Mouse (Mus musculus): ENCODE measurements around the gene Grk6. TPM values are rescaled to one million over a fixed set of nuclear protein-coding genes. Genes with fewer than 3 reads are reported as not detected.

Grk6 gene
- polyA plus RNA-seq, 1 experiment from 2014 or later: 39.1 TPM

DNA sequence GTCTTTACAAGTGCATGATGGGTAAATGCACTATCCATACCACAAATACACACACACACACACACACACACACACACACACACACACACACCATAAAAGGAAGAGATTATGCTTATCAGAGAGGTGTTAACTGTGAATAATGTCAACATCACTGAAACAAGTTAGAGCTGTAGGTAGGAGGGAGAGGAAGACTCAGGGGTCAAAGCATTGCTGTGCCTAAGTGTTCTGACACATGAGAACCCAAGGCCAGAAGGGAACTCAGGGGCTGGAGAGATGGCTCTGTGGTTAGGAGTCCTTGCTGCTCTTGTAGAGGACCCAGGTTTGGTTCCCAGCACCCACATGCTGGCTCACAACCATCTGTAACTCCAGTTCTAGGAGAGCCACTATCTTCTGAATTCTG, 35.1 kb downstream of the Grk6 start:
- Histone ChIP-seq H3K4me2 (no peak overlapping the region), H3K4me1 (peaks cover 27% of the 10 kb centered on the region), H3K4me3 (replicated peaks) (no peak overlapping the region), H3K27ac (no peak overlapping the region), H3K27me3 (replicated peaks) (no peaks in the 10 kb centered on the region), H3K9me3 (no peaks in the 10 kb centered on the region), H3K9ac (no peak overlapping the region), H3K36me3 (peaks cover 47% of the 10 kb centered on the region)
- ATAC-seq (ENCODE audit: insufficient read depth, low FRiP score, low read depth): no peak

DNA sequence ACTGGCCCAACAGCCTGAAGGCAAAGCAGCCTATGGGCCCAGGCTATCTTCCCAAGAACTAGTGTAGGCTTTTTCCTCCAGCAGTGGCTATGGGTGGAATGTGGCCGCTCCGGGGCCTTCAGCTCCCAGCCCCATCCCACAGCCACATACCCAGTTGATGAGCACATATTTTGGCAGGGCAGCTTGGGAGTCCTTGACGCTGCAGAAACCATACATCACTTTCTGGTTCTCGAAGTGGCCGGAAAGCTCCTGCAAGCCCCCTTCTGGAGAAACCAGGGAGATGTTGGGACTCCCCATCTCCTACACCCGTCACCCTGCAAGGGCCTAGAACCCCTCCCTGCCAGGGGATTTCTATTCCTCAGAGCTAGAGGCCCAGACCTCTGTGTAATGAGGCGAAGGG, 37.7 kb downstream of the Grk6 start:
- 59% methylated on average over 7 of the region's 7 CpGs for WGBS
- no peak for ATAC-seq (ENCODE audit: insufficient read depth, low FRiP score, low read depth)
- no peak overlapping the region for H3K4me3 ChIP-seq (replicated peaks)
- peaks cover 24% of the 10 kb centered on the region for H3K36me3 ChIP-seq
- H3K9ac ChIP-seq: no peak overlapping the region
- H3K27me3 ChIP-seq (replicated peaks): no peaks in the 10 kb centered on the region
- no peaks in the 10 kb centered on the region for H3K9me3 ChIP-seq
- H3K4me1 ChIP-seq: peaks cover 51% of the 10 kb centered on the region
- peak overlapping the region; percentile 57; the same call in 1 of the 2 replicates for H3K27ac ChIP-seq
- no peak overlapping the region; the same call in 1 of the 2 replicates for H3K4me2 ChIP-seq

DNA sequence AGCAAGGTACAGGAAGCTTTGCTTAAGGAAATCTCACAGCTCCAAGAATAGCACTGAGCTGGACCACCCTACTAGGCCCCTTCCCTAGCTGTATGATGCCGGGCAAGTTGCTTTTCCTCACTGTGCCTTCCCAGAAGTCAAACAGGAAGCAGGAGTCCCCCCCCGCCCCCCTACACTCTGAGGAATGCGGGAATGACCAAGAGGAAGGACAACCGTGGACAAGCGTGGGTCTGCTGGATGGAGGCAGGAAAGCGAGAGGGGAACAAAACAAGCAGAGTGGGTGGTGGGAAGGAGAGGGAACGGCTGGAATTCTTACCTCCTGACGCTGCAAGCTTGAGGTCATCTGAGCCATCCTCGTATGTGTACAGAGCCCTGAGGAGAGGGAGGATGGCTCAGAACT, 38.2 kb downstream of the Grk6 start:
- peak overlapping the region; percentile 57; the same call in 1 of the 2 replicates for H3K27ac ChIP-seq
- no peak overlapping the region; the same call in 1 of the 2 replicates for H3K4me2 ChIP-seq
- 32% methylated on average over 9 of the region's 9 CpGs for WGBS
- no peaks in the 10 kb centered on the region for H3K9me3 ChIP-seq
- no peak for ATAC-seq (ENCODE audit: insufficient read depth, low FRiP score, low read depth)
- H3K36me3 ChIP-seq: peaks cover 21% of the 10 kb centered on the region
- no peak overlapping the region for H3K4me3 ChIP-seq (replicated peaks)
- no peak overlapping the region for H3K9ac ChIP-seq
- H3K4me1 ChIP-seq: peaks cover 51% of the 10 kb centered on the region
- H3K27me3 ChIP-seq (replicated peaks): no peaks in the 10 kb centered on the region

DNA sequence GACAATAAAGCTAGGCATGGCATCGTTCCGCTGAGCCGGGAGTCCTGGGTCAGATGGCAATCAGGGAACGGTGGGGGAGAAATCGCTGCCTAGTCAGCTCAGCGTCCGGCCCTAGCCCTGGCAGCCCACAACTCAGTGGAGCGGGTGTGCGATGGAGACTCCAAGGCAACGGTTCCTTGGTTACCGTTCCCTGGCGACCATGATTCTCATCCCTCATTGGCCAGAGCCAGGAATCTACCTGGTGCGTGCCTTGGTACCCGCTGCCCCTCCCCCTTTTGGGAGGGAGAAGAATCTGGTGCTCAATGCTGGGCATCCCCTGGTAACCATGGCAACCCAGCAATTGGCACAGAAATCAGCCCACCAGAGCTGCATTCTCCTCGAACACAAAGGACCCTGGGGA, 38.7 kb downstream of the Grk6 start:
- H3K27me3 ChIP-seq (replicated peaks): no peaks in the 10 kb centered on the region
- no peak for ATAC-seq (ENCODE audit: insufficient read depth, low FRiP score, low read depth)

DNA sequence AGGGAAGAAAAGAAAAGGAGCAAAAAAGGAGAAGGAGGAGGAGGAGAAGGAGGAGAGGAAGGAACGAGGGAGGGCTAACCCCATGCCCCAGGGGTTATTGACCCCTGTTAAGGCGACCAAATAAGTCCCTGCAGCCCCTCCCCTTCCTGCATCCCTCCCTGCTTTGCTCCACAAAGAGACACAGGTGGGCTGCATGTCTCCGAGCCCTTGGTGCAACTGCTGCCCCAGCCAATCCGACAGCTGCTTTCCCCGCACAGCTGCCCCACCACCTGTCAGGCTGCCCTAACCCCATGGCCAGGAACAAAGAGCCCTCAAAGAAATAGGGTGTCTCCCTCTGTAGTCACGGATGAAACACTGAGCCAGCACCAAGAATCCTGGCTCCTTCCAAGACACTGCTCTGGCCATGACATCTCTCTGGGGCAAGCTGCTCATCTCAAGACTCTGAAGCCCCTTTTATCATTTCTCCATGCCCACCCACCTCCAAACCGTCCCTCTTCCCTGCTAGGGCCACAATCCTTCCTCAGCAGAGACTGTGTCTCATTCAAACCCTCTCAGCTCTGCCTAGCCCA, 39.7 kb downstream of the Grk6 start:
- Histone ChIP-seq H3K4me3 (replicated peaks) (no peak overlapping the region), H3K9ac (no peak overlapping the region), H3K4me2 (peak overlapping the region; percentile 86; the same call in 1 of the 2 replicates), H3K4me1 (peaks cover 51% of the 10 kb centered on the region), H3K27me3 (replicated peaks) (no peaks in the 10 kb centered on the region), H3K36me3 (peaks cover 21% of the 10 kb centered on the region), H3K27ac (no peak overlapping the region), H3K9me3 (no peaks in the 10 kb centered on the region)
- ATAC-seq (ENCODE audit: insufficient read depth, low FRiP score, low read depth): no peak
- 41% methylated on average over 7 of the region's 7 CpGs for WGBS

More for the DNA sequence above, 38.7 kb downstream of the Grk6 start:
- Histone ChIP-seq H3K27ac (peak overlapping the region; percentile 57; the same call in 1 of the 2 replicates), H3K9me3 (no peaks in the 10 kb centered on the region), H3K9ac (no peak overlapping the region), H3K4me2 (no peak overlapping the region; the same call in 1 of the 2 replicates), H3K4me1 (peaks cover 51% of the 10 kb centered on the region), H3K36me3 (peaks cover 21% of the 10 kb centered on the region), H3K4me3 (replicated peaks) (no peak overlapping the region)
- 57% methylated on average over 15 of the region's 15 CpGs for WGBS

DNA sequence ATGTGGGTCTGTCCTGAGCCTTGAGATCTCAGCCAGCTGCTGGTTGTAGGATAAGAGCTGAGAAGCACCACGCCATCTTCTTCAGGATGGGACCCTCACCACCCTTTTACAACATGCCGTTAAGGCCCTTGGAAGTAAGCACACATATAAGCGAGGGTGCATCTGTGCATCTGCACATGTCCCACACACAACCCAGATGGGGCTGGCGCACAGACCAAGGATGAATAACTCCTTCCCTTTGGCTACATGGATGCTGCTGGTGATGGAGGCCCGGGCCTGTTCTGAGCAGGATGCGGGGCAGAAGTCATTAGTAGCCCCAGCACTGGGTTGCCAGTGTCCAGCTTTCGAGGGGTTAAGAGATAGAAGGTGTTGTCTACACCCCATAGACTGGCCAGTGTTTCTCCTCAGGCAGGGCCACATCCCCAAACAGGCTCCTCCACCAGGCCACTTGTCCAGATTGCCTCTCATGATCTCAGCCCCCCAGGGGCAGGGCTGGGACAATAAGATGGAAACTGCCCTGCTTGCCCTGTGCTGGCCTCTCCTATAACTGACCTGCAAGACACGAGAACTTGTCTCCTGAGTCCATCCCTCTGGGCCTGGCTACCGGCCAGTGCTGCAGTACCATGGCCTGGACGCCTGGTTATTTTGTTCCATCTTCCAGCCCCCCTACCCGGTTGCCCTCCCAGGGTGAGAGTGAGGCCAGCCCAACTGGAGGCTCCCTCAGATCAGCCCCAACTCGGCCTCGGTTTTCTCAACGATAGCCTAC, 41.3 kb downstream of the Grk6 start:
- H3K36me3 ChIP-seq: peaks cover 10% of the 10 kb centered on the region; the same call in 1 of the 2 replicates
- ATAC-seq (ENCODE audit: insufficient read depth, low FRiP score, low read depth): no peak
- peak overlapping the region; percentile 86 for H3K4me2 ChIP-seq
- H3K4me3 ChIP-seq (replicated peaks): peak overlapping the region; percentile 71
- WGBS: 43% methylated on average over 14 of the region's 14 CpGs
- H3K4me1 ChIP-seq: peaks cover 51% of the 10 kb centered on the region
- no peaks in the 10 kb centered on the region for H3K9me3 ChIP-seq
- peak overlapping the region; percentile 73; the same call in 1 of the 2 replicates for H3K9ac ChIP-seq
- H3K27me3 ChIP-seq (replicated peaks): no peaks in the 10 kb centered on the region
- peak overlapping the region; percentile 87; the same call in 1 of the 2 replicates for H3K27ac ChIP-seq

DNA sequence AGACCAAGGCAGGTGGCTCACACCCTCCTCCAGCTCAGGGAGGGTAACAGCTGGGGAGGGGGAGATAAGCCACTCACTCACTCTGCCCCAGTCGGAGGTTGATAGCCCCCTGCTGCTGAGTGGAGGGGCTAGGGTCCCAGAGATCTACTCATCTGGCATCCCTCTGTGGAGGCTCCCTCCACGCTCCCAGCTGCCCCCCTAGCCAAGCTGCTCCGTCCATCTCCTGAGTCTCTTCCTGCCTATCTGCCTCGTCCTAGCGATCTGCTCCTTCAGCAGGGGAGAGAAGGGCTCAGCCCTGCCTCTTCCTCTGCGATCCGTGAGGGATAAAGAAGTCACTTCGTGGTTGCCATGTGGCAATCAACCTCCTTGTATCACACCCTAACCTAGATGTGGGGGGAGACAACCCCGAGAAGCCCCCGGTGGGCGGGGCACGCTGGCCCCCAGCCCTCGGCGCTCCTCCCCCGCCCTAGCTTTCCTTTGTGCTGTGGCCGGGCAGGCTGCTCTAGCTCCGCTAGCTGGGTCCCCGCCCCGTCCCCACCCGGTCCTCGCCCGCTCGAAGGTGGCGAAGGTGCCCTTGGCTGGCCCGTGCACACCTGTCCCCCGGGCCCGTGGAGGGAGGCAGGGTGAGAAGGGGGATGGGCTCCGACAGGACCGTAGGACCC, 42.2 kb downstream of the Grk6 start:
- WGBS: under 1% methylated on average over 28 of the region's 29 CpGs
- Histone ChIP-seq H3K9ac (peak overlapping the region; percentile 73), H3K36me3 (peaks cover 5% of the 10 kb centered on the region; the same call in 1 of the 2 replicates), H3K4me2 (peak overlapping the region; percentile 86), H3K4me3 (replicated peaks) (peak overlapping the region; percentile 71), H3K27ac (peak overlapping the region; percentile 87), H3K4me1 (peaks cover 51% of the 10 kb centered on the region), H3K9me3 (no peaks in the 10 kb centered on the region), H3K27me3 (replicated peaks) (no peaks in the 10 kb centered on the region)
- ATAC-seq (ENCODE audit: insufficient read depth, low FRiP score, low read depth): peak; percentile 65

DNA sequence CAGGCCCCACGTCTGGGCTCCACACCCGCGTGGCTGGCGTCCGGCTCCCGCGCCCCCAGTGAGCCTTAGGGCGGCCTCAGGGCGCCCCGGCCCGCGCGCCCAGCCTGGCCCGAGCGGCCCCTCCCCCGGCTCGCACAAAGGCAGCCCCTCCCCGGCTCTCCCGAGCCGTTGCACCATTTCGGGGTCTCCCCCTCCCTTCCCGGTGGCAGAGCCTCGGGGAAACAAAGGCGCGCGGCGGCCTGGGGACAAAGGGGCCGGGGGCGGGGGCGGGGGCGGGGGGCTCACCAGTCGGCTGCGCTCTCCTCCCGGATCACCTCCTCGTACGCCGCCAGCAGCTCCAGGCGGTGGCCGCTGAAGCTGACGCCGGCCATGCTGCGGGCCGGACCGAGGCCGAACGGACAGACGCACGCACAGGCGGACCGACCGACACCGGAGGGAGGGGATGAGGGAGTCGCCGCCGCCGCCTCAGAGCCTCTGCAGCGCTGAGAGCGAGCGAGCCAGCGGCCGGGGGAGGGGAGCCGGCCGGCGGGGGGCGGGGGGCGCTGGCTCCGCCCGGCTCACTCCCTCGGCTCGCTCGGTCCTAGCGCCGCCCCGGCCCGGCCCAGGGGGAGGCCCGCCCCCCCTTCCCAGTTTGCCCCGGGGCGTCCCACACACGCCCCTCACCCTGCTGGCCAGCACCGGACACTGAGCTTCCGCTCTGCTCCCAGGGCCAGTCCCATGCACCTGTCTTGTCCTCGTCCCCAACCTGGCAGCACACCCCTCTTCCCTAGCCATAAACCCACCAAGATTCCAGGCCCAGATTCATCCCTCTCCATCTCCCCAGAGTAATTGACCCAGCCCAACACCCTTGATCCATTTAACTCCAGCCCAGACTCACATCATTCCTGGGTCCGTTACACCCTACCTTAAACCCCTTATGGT, 43.0 kb downstream of the Grk6 start, which contains the start of gene Dbn1:
TSS of gene Dbn1 (minus strand) at position 534 of the 921 bp plus-strand sequence.
- Histone ChIP-seq H3K4me1 (peaks cover 44% of the 10 kb centered on the region), H3K9ac (peak within 1 kb of the TSS; percentile 73), H3K27me3 (replicated peaks) (no peaks in the 10 kb centered on the region), H3K4me2 (peak within 1 kb of the TSS; percentile 86), H3K9me3 (no peaks in the 10 kb centered on the region), H3K36me3 (no peaks in the 10 kb centered on the region), H3K27ac (peak within 1 kb of the TSS; percentile 87), H3K4me3 (replicated peaks) (peak within 1 kb of the TSS; percentile 71)
- WGBS: 2% methylated on average over 55 of the region's 83 CpGs
- ATAC-seq (ENCODE audit: insufficient read depth, low FRiP score, low read depth): peak; percentile 74

DNA sequence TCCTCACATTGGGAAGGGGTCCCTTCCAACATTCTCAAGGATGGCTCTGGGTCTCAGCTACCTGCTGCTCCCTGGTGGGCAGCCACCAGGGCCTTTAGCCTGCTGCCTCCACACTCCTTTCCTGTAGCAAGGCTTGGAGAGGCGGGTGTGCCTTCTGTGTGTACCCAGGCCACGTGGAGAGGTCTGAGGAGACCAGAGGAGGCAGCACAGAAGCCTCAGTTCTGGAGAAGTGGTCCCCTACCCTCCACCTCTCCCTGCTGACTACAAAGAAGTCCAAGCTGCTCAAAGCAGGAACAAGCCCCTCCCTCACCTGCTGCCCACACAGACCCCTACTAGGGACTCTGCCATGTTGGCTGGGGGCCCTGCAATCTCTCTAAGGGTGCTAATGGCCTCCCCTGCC, 49.4 kb downstream of the Grk6 start:
- 9% methylated on average over 2 of the region's 2 CpGs for whole genome bisulfite sequencing
- Histone ChIP-seq H3K36me3 (peaks cover 14% of the 10 kb centered on the region; the same call in 1 of the 2 replicates), H3K4me1 (peaks cover 5% of the 10 kb centered on the region; the same call in 1 of the 2 replicates), H3K9ac (no peak overlapping the region), H3K27ac (no peak overlapping the region), H3K27me3 (replicated peaks) (no peaks in the 10 kb centered on the region), H3K9me3 (no peaks in the 10 kb centered on the region), H3K4me2 (no peak overlapping the region), H3K4me3 (replicated peaks) (no peak overlapping the region)
- no peak for ATAC-seq (ENCODE audit: insufficient read depth, low FRiP score, low read depth)

DNA sequence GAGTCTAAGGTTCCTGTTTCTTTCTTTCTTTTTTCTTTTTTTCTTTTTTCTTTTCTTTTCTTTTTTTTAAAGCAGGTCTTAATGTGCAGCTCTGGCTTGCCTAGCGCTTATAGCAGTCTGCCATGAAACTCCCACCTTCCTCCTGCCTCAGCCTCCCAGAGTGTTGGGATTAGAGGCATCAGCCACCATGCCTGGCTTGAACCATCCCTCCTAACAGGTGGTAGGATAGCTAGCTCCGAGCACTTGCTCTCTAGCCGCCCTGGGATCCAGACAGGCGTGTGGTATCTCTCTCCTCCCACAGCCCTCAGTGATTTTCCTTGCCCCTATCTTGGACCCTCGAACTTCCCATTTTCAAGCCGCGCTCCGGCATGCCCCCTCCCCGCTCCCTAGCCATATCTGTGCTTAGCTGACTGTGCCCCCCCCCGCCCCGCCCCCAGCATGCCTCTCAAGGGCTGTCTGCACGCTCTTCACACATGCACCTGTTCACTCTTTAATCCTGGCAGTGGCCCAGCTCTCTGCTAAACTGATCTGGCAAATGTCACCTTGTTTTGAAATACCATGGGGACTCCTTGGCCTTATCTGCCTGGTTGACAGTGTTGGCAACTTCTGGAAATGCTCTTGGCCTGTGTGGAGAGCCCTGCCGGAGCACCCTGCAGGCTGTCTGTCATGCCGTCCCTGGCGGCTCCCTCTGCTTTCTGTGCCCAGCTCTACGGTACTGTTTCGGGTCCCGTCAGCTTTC, 50.2 kb downstream of the Grk6 start:
- H3K4me1 ChIP-seq: peaks cover 5% of the 10 kb centered on the region; the same call in 1 of the 2 replicates
- H3K9me3 ChIP-seq: no peaks in the 10 kb centered on the region
- no peak overlapping the region for H3K4me3 ChIP-seq (replicated peaks)
- no peaks in the 10 kb centered on the region for H3K27me3 ChIP-seq (replicated peaks)
- no peak overlapping the region; the same call in 1 of the 2 replicates for H3K27ac ChIP-seq
- no peak overlapping the region for H3K4me2 ChIP-seq
- 17% methylated on average over 17 of the region's 18 CpGs for WGBS
- ATAC-seq (ENCODE audit: insufficient read depth, low FRiP score, low read depth): peak; percentile 67
- H3K36me3 ChIP-seq: peaks cover 14% of the 10 kb centered on the region; the same call in 1 of the 2 replicates
- H3K9ac ChIP-seq: no peak overlapping the region

Data from stomach, embryonic 15.5 days (tissue).